Mouse (Mus musculus): ENCODE measurements around the gene Vmn1r169.
"Not testable (repeated sequence)": the region's sequence is repeated elsewhere in the genome, so short reads cannot be mapped to it uniquely, and the experiment has no call there.

Gene Vmn1r169

DNA sequence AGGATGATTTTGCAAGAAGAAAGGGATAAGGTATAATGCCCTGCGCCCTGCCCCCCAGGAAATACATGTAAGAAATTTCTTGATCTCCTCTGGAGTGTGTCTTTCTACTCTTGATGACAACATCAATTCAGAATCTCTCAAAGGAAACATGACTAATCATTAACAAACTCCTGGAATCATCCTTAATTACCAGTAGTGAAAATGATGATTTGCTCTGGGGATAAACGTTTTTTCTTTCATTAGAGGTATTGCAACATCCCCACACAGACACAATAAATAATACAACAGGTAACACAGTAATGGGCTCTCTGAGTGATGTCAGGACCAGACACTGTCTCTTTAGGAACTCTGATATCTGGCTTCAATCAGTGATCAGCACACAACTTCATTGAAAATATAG is at the start of gene Vmn1r169:
Vmn1r169 (plus strand) TSS at position 301 of the 400 bp plus-strand sequence.
- not testable (repeated sequence) for ATAC-seq (ENCODE audit: low TSS enrichment)

DNA sequence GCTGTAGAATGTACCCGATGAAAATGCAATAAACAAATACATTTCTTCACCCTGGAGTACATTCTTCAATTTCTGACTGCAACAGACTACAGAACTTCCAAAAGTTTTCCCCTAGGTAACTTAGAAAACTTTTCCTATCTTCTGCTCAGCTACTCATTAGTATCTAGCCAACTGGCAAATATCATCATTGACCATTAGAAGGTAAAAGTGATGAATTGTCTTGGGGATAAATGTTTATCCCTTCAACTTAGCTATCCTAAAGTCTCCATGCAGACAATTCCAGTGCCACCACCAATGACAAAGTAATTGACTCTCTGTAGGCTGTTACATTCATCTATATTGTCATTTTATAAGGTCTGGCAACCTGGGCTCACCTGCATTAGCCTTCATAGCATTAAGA is 35.9 kb upstream of the Vmn1r169 start, which contains the start of gene Vmn1r168:
Vmn1r168 (plus strand) TSS at position 301 of the 400 bp plus-strand sequence.
- ATAC-seq (ENCODE audit: low TSS enrichment) = not testable (repeated sequence)

DNA sequence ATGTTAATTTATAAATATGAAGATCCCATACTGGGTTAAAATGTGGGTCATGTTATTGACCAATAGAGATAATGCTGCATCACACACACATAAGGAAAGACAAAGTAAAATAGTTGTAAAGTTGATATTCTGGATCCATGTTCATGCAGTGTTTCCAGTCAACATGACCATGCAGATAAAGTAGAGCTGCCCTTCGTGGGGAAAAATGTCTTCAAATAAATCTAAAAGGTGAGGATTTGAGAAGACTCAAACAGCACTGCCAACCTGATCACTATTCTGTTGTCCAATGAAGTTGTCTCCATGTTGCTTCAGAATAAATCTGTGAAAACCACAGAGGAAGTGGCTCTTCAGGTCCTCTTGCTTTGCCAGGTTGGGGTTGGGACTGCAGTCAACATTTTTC is 30.5 kb downstream of the Vmn1r169 start, which contains the start of gene Vmn1r170:
Vmn1r170 (plus strand) TSS at position 301 of the 400 bp plus-strand sequence.
- ATAC-seq (ENCODE audit: low TSS enrichment) = not testable (repeated sequence)
